Mouse (Mus musculus) kidney, embryonic 14.5 days (tissue): Measurements from ENCODE around the gene Lin28b. TPM values are rescaled to one million over a fixed set of nuclear protein-coding genes. Genes with fewer than 3 reads are reported as not detected.

Experiments used
- ATAC-seq: fragments of 200-750 bp; cut with Nextera tagmentation; 2 replicates; pipeline ENCODE4 v1.8.0; 2017; ENCODE audit warnings: moderate number of reproducible peaks, mild to moderate bottlenecking, moderate TSS enrichment, moderate library complexity; ENCODE audit not compliant: low FRiP score, low TSS enrichment
- H3K27ac ChIP-seq: fragments of 300-500 bp; sonication (generic); 2 replicates; pipeline ENCODE4 v1.5.1; 2014; ENCODE audit warnings: low read depth, mild to moderate bottlenecking, low read length, moderate library complexity, mixed read lengths
- H3K27me3 ChIP-seq: fragments of 300-500 bp; sonication (generic); 2 replicates; pipeline ENCODE4 v1.6.1; 2014; ENCODE audit warnings: mild to moderate bottlenecking, low read length; ENCODE audit not compliant: control insufficient read depth, insufficient read depth
- H3K36me3 ChIP-seq: fragments of 300-500 bp; sonication (generic); 2 replicates; pipeline ENCODE4 v1.6.1; 2014; ENCODE audit warnings: low read length, mixed read lengths; ENCODE audit not compliant: control insufficient read depth, insufficient read depth
- H3K4me1 ChIP-seq: fragments of 300-500 bp; sonication (generic); 2 replicates; pipeline ENCODE4 v1.6.1; 2014; ENCODE audit warnings: low read length, mixed read lengths; ENCODE audit not compliant: control insufficient read depth, insufficient read depth
- H3K4me2 ChIP-seq: fragments of 300-500 bp; sonication (generic); replicated peaks from 2 replicates; pipeline ENCODE4 v1.6.1; 2014; ENCODE audit warnings: low read depth, mild to moderate bottlenecking, low read length
- H3K4me3 ChIP-seq: fragments of 300-500 bp; sonication (generic); 2 replicates; pipeline ENCODE4 v1.5.1; 2014; ENCODE audit warnings: mild to moderate bottlenecking, low read length
- H3K9ac ChIP-seq: fragments of 300-500 bp; sonication (generic); 2 replicates; pipeline ENCODE4 v1.6.1; 2014; ENCODE audit warnings: low read depth, mild to moderate bottlenecking, low read length, moderate library complexity
- H3K9me3 ChIP-seq: fragments of 300-500 bp; sonication (generic); 2 replicates; pipeline ENCODE4 v1.6.1; 2016; ENCODE audit warnings: low read length; ENCODE audit not compliant: control insufficient read depth
- WGBS: fragments of 180-500 bp; shearing (Covaris S2); extraction: QIAGEN DNeasy Blood & Tissue Kit; methylation state at CpG from one replicate; pipeline ENCODE4 v1.1.7; 2014; 5-methylcytosine and 5-hydroxymethylcytosine counted together
- polyA plus RNA-seq: library from polyadenylated mRNA; unstranded; fragments of >200 nt; fragmentation: Nextera tagmentation; extraction: Ambion mirVana; gene quantifications from 2 replicates; pipeline ENCODE4 v1.2.1, GENCODE M21; 2014

Lin28b gene
- polyA plus RNA-seq, 1 experiment from 2014 or later = 3.1 TPM

DNA sequence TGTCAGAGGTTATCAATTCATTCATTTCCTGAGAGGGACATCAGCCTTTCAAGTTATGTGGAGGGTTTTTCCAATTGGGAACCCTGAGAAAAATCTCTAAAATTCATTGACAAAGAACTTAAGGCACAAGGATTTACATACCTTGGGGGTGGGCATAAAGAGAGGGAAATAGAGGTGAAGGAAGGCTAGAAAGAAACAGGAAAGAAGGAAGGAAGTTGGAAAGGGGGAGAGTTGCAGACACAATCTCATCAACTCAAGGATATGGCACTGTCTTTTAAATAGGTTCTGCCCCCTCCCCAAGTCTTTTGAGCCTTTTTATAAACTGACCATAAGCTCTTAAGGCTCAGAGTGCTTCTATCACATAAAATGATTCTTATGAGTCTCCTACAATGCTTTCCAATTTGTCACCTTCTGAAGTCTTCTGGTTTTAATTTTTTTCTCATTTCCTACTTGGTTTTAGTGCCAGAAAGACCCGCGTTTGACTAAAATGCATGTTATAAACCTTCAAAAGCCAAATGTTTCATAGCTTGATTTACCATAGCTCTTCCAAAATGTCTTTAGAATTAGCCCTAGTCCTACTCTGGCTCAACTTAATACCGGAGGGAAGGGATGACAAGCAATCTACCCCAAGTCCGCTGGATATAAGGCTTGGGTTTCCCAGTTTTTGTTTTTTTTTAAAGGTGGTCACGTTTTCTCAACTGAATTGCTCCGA, 13.6 kb downstream of the Lin28b start:
- 9% methylated on average over 6 of the region's 6 CpGs for WGBS

DNA sequence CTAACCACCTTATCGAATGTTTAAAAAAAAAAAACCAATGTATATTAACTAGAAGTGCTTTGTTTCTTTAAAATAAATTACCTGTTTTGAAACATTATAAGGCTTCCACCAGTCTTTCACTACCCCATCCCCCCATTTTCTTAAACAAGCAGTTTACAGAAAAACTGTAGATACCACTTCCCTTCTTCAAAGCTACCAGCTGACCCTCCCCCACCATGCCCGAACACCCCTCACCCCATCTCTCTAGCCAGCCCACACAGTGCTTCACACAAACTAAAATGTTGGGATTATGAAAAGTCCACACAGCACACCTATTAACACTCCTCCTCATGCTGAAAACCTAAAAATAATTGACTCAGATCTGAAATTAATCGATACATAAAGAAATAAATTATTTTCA, 14.9 kb downstream of the Lin28b start:
- WGBS = 22% methylated on average over 3 of the region's 3 CpGs
- H3K4me2 ChIP-seq = no peak overlapping the region
- H3K4me3 ChIP-seq = no peak overlapping the region
- H3K9me3 ChIP-seq = no peaks in the 10 kb centered on the region
- ATAC-seq = no peak
- no peak overlapping the region for H3K27ac ChIP-seq
- peaks cover 30% of the 10 kb centered on the region for H3K27me3 ChIP-seq
- H3K36me3 ChIP-seq = no peaks in the 10 kb centered on the region
- peaks cover 5% of the 10 kb centered on the region; the same call in 1 of the 2 replicates for H3K4me1 ChIP-seq
- no peak overlapping the region for H3K9ac ChIP-seq

More for the DNA sequence above, 13.6 kb downstream of the Lin28b start:
- H3K4me1 ChIP-seq = peaks cover 5% of the 10 kb centered on the region; the same call in 1 of the 2 replicates
- H3K9ac ChIP-seq = no peak overlapping the region
- H3K36me3 ChIP-seq = no peaks in the 10 kb centered on the region
- no peak overlapping the region for H3K4me3 ChIP-seq
- no peak overlapping the region for H3K27ac ChIP-seq
- peaks cover 30% of the 10 kb centered on the region for H3K27me3 ChIP-seq
- no peak for ATAC-seq
- no peaks in the 10 kb centered on the region for H3K9me3 ChIP-seq
- H3K4me2 ChIP-seq = no peak overlapping the region

GRCm38 (mm10) chr10:45470079-45470739, 16.0 kb downstream of the Lin28b start:
- Histone ChIP-seq H3K9ac (peak overlapping the region; percentile 59), H3K4me3 (peak overlapping the region; percentile 56), H3K36me3 (no peaks in the 10 kb centered on the region), H3K4me1 (peaks cover 5% of the 10 kb centered on the region; the same call in 1 of the 2 replicates), H3K27ac (no peak overlapping the region), H3K4me2 (peak overlapping the region; percentile 73), H3K27me3 (peaks cover 30% of the 10 kb centered on the region), H3K9me3 (no peaks in the 10 kb centered on the region)
- under 1% methylated on average over 13 of the region's 13 CpGs for WGBS
- ATAC-seq = peak; percentile 47

DNA sequence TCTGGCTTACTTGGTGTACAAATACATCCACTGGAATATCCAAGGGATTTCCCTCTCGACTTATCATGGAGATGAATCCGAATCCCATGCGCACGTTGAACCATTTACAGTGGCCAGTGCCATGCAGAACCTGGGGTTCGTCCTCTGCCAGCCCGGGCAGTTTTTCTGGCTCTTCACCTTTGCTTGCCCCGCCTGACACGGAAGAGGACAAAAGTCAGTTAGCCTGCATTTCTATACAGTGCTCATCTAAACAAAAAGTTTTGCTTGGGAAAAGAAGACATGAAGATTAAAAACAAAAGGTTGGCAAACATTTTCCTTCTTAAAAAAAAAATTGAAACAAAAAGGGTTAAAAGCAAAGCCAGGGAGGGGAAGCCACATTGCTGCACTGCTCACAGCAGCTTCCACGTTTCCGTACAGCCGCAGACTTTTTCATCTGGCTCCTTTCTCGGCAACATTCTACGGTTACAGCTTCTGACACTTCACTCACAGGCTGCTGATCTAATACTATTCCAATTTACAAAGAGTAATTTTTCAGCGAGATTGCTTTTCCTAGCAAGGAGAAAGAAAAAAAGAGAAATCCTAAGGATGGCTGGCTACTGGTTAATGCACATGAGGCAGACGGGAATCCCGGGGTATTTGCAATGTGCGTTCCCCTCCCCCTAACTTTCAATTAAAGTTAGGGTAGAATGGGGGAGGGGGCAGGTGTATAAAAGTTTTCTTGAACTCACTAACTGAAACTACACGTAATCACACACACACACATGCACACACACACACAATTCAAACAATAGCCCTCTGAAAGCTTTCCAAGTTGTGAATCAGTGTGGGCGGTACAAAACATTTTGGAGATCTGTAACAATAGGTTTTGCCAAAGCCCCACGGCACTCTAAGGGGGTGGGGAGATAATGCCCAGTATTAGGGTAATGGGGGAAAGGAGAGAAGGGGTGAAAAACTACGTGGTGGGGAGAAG, 16.9 kb downstream of the Lin28b start:
- peak; percentile 71 for ATAC-seq
- WGBS = under 1% methylated on average over 21 of the region's 21 CpGs
- peaks cover 5% of the 10 kb centered on the region; the same call in 1 of the 2 replicates for H3K4me1 ChIP-seq
- H3K4me3 ChIP-seq = peak overlapping the region; percentile 56
- H3K27me3 ChIP-seq = peaks cover 25% of the 10 kb centered on the region
- peak overlapping the region; percentile 73 for H3K4me2 ChIP-seq
- peak overlapping the region; percentile 59 for H3K9ac ChIP-seq
- no peaks in the 10 kb centered on the region for H3K36me3 ChIP-seq
- H3K27ac ChIP-seq = no peak overlapping the region
- H3K9me3 ChIP-seq = no peaks in the 10 kb centered on the region

GRCm38 (mm10) chr10:45468180-45468915, 17.8 kb downstream of the Lin28b start:
- Histone ChIP-seq H3K9ac (no peak overlapping the region), H3K4me3 (peak overlapping the region; percentile 56), H3K27me3 (peaks cover 21% of the 10 kb centered on the region), H3K27ac (no peak overlapping the region), H3K4me2 (peak overlapping the region; percentile 73), H3K4me1 (peaks cover 5% of the 10 kb centered on the region; the same call in 1 of the 2 replicates), H3K9me3 (no peaks in the 10 kb centered on the region), H3K36me3 (no peaks in the 10 kb centered on the region)
- 33% methylated on average over 4 of the region's 4 CpGs for WGBS
- ATAC-seq = no peak

DNA sequence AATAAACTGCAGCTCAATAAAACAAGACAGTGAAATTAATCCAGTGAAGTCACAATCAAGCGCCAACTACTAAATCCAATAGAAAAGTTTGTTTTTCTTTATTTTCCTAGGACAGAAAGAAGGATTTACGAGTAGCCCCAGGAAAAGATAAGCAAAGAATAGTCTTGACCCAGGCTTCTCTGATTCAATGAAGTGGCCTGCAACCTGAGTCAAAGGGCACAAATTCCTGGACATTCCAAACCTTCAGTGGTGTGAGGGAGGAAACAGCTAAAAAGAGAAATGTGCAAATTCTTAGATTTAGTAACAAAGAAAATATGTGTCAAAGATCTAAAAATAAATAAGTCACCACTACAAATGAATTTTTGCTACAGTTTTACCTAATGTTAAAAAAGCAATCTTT, 27.6 kb downstream of the Lin28b start:
- Histone ChIP-seq H3K9ac (no peak overlapping the region), H3K4me2 (no peak overlapping the region), H3K27ac (no peak overlapping the region), H3K36me3 (no peaks in the 10 kb centered on the region), H3K4me3 (no peak overlapping the region), H3K4me1 (no peaks in the 10 kb centered on the region), H3K27me3 (no peaks in the 10 kb centered on the region), H3K9me3 (no peaks in the 10 kb centered on the region)
- ATAC-seq = no peak
- 23% methylated on average over 2 of the region's 2 CpGs for WGBS

DNA sequence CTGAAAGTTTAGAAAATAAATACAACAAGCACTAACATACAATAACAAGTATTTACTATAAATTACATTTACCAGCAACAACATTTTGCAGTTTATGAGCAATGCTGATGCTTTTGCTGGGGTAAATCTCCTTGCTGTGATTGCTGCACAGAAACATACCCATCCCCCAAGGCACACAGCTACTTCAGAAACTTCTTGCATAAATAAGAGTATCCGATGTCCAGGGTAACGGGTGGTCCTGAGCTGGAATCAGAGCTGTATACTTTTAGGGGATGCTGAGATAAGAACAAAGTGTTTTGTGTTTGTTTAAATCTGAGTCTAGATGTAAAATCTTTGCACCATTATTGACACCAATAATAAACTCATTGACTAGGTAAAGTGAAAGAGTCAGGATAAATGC, 28.1 kb downstream of the Lin28b start:
- Histone ChIP-seq H3K36me3 (no peaks in the 10 kb centered on the region), H3K27me3 (no peaks in the 10 kb centered on the region), H3K4me3 (no peak overlapping the region), H3K9me3 (no peaks in the 10 kb centered on the region), H3K4me1 (no peaks in the 10 kb centered on the region), H3K9ac (no peak overlapping the region), H3K27ac (no peak overlapping the region), H3K4me2 (no peak overlapping the region)
- ATAC-seq = no peak
- 22% methylated on average over 2 of the region's 2 CpGs for WGBS

- H3K4me1 ChIP-seq = no peaks in the 10 kb centered on the region
- H3K4me3 ChIP-seq = no peak overlapping the region
- no peak overlapping the region for H3K27ac ChIP-seq
- H3K36me3 ChIP-seq = no peaks in the 10 kb centered on the region
- no peaks in the 10 kb centered on the region for H3K9me3 ChIP-seq
- H3K4me2 ChIP-seq = peak overlapping the region; percentile 34
- no peak for ATAC-seq
- no peaks in the 10 kb centered on the region for H3K27me3 ChIP-seq
- no peak overlapping the region for H3K9ac ChIP-seq
Observed at GRCm38 (mm10) chr10:45446625-45447024, 39.6 kb downstream of the Lin28b start.
